Mouse (Mus musculus) brain, adult 10 weeks (tissue): ENCODE data around the gene Cdk5rap1. TPM values are rescaled to one million over a fixed set of nuclear protein-coding genes. Genes with fewer than 3 reads are reported as not detected.

Experiments
- polyA plus RNA-seq: library from polyadenylated mRNA; stranded (reverse); fragments of 350-450 nt; fragmentation: Illumina TruSeq; extraction: RNeasy Lipid Tissue Mini Kit (QIAGEN cat#74804); gene quantifications from one replicate; pipeline ENCODE4 v1.2.3, GENCODE M21; 2015; ENCODE audit warnings: low read depth, low replicate concordance

Cdk5rap1 gene
- 13.5 TPM for polyA plus RNA-seq

GRCm38 (mm10) chr2:154372842-154373500 lies at the start of gene Cdk5rap1:
Cdk5rap1 (minus strand) TSS chr2:154373010.

GRCm38 (mm10) chr2:154407643-154408445 lies 35.0 kb upstream of the Cdk5rap1 start, which contains the start of gene Snta1:
Snta1 (minus strand) TSS chr2:154408099.

GRCm38 (mm10) chr2:154306927-154307326 lies 65.9 kb downstream of the Cdk5rap1 start, which contains the start of gene Bpifb9b:
Bpifb9b (plus strand) TSS chr2:154307227.

Other genes with a start within 250 kb of the Cdk5rap1 start
- gene Bpifa3, start 242.7 kb downstream of the Cdk5rap1 start, polyA plus RNA-seq: not detected
- gene Bpifa1, start 230.1 kb downstream of the Cdk5rap1 start, polyA plus RNA-seq: not detected
- not detected for gene Bpifa5, start 210.4 kb downstream of the Cdk5rap1 start, polyA plus RNA-seq
- gene Bpifb1, start 182.2 kb downstream of the Cdk5rap1 start, polyA plus RNA-seq: not detected
- gene Bpifb5, start 149.3 kb downstream of the Cdk5rap1 start, polyA plus RNA-seq: not detected
- gene Bpifb9a, start 115.2 kb downstream of the Cdk5rap1 start, polyA plus RNA-seq: not detected
- not detected for gene Bpifb9b, start 65.8 kb downstream of the Cdk5rap1 start, polyA plus RNA-seq
- 28.1 TPM for gene Snta1, start 35.1 kb upstream of the Cdk5rap1 start, polyA plus RNA-seq
- 25.2 TPM for gene Cbfa2t2, start 63.5 kb upstream of the Cdk5rap1 start, polyA plus RNA-seq
- gene 1700003F12Rik, start 174.1 kb upstream of the Cdk5rap1 start, polyA plus RNA-seq: not detected
- not detected for gene Actl10, start 178.8 kb upstream of the Cdk5rap1 start, polyA plus RNA-seq
- 83.4 TPM for gene Necab3, start 185.9 kb upstream of the Cdk5rap1 start, polyA plus RNA-seq
- gene E2f1, start 196.9 kb upstream of the Cdk5rap1 start, polyA plus RNA-seq: 12.2 TPM
- gene Pxmp4, start 230.7 kb upstream of the Cdk5rap1 start, polyA plus RNA-seq: 16.4 TPM
- gene Zfp341, start 240.3 kb upstream of the Cdk5rap1 start, polyA plus RNA-seq: 6.8 TPM
- not detected for gene 4930519P11Rik, start 240.4 kb upstream of the Cdk5rap1 start, polyA plus RNA-seq